19 mouse cellular contexts compared by ENCODE assay signal in genomic region chrX:70089154-70089801, GRCm38 (mm10).
"Had no signal": no experiment of that assay in that cellular context is flagged by ENCODE, and none has a peak within 500 bp of the region (broad histone marks: within the 10 kb centered on the region; RNA-seq: fewer than 3 reads in every experiment).

No protein-coding gene starts in this region.

- DNase-seq: kidney, adult 8-10 months; kidney, postnatal 36 days; layer of hippocampus, postnatal 36 days; liver; lung, adult 18-20 months; lung, postnatal 10 days; lung, postnatal 36 days; midbrain, embryonic 14.5 days; thymus, adult 2 months; thymus, postnatal 14 days; thymus, postnatal 4 days had no signal

- H3K27me3 ChIP-seq: limb, embryonic 13.5 days; liver, embryonic 12.5 days; liver, embryonic 15.5 days; lung, embryonic 15.5 days; megakaryocyte, embryonic 14.5 days had no signal

- H3K4me1 ChIP-seq: limb, embryonic 13.5 days; liver, embryonic 12.5 days; liver, embryonic 15.5 days; lung, embryonic 15.5 days; megakaryocyte, embryonic 14.5 days had no signal

- H3K9ac ChIP-seq: limb, embryonic 13.5 days; liver, embryonic 12.5 days; liver, embryonic 15.5 days; lung, embryonic 15.5 days had no signal

- H3K4me2 ChIP-seq: limb, embryonic 13.5 days; liver, embryonic 12.5 days; liver, embryonic 15.5 days; lung, embryonic 15.5 days; midbrain, embryonic 11.5 days had no signal

- H3K9me3 ChIP-seq: limb, embryonic 13.5 days; liver, embryonic 12.5 days; liver, embryonic 15.5 days; lung, embryonic 15.5 days; megakaryocyte, embryonic 14.5 days had no signal

- ATAC-seq: liver, embryonic 12.5 days had no signal

- H3K27ac ChIP-seq: left cerebral cortex, adult 2 months; limb, embryonic 13.5 days; liver, embryonic 12.5 days; liver, embryonic 15.5 days; lung, embryonic 15.5 days; stomach, postnatal 0 days had no signal

- H3K36me3 ChIP-seq: limb, embryonic 13.5 days; liver, embryonic 12.5 days; liver, embryonic 15.5 days; lung, embryonic 15.5 days had no signal

- H3K4me3 ChIP-seq: left cerebral cortex, adult 2 months; limb, embryonic 13.5 days; liver, embryonic 12.5 days; liver, embryonic 15.5 days; lung, embryonic 15.5 days; megakaryocyte, embryonic 14.5 days had no signal
